Comparison of ENCODE assay signal across 18 mouse cellular contexts in genomic region chr4:148417559-148417958, GRCm38 (mm10). TPM values are rescaled to one million over a fixed set of nuclear protein-coding genes. Genes with fewer than 3 reads are reported as not detected.
DNase-seq lines count a peak whose midpoint lies in the region; ATAC-seq and TF ChIP-seq lines count a peak whose summit lies in the region.
"Had no signal": no experiment of that assay in that cellular context is flagged by ENCODE, and none has a peak within 500 bp of the region (broad histone marks: within the 10 kb centered on the region; RNA-seq: fewer than 3 reads in every experiment).

No protein-coding gene starts in this region.

- no peak overlapping the region for H3K4me3 ChIP-seq in liver, embryonic 11.5 days (ENCODE audit: low read depth, low read length)
- no peak overlapping the region for H3K4me3 ChIP-seq in liver, postnatal 0 days (ENCODE audit: low read depth, low read length)
- no peak overlapping the region for H3K4me3 ChIP-seq in liver, embryonic 14.5 days (ENCODE audit: insufficient read depth in 1 of 2, low read depth in 2 of 2, low read length in 2 of 2)
- no peak overlapping the region for H3K4me3 ChIP-seq in midbrain, embryonic 11.5 days (ENCODE audit: low read depth, low read length)
- H3K4me3 ChIP-seq in neural tube, embryonic 14.5 days (ENCODE audit: low read depth, low read length), result no peak overlapping the region
- H3K4me3 ChIP-seq: embryonic facial prominence, embryonic 13.5 days; heart, embryonic 12.5 days; kidney, embryonic 15.5 days; limb, embryonic 10.5 days; myocyte had no signal

- no peak for TF ChIP-seq EP300 in liver, postnatal 0 days (IDR thresholded peaks at IDR 0.05; ENCODE audit: low read depth)
- TF ChIP-seq EP300 in liver, embryonic 14.5 days (IDR thresholded peaks at IDR 0.05; ENCODE audit: low read depth), result no peak

- no peak overlapping the region; the same call in 1 of the 2 replicates for H3K4me2 ChIP-seq in liver, embryonic 11.5 days
- no peak overlapping the region for H3K4me2 ChIP-seq in liver, postnatal 0 days (ENCODE audit: low read depth, low read length)
- H3K4me2 ChIP-seq in liver, embryonic 14.5 days (ENCODE audit: low read depth), result peak overlapping the region; percentile 57
- H3K4me2 ChIP-seq in midbrain, embryonic 11.5 days, result no peak overlapping the region
- H3K4me2 ChIP-seq in neural tube, embryonic 14.5 days (ENCODE audit: low read depth, low read length), result no peak overlapping the region
- H3K4me2 ChIP-seq: embryonic facial prominence, embryonic 13.5 days; heart, embryonic 12.5 days; kidney, embryonic 15.5 days; lung, embryonic 14.5 days had no signal

- H3K9me3 ChIP-seq in liver, embryonic 11.5 days (ENCODE audit: control insufficient read depth, low read length), result no peaks in the 10 kb centered on the region
- no peaks in the 10 kb centered on the region for H3K9me3 ChIP-seq in liver, postnatal 0 days (ENCODE audit: low read length)
- H3K9me3 ChIP-seq in liver, embryonic 14.5 days (ENCODE audit: control insufficient read depth, low read length), result no peaks in the 10 kb centered on the region
- H3K9me3 ChIP-seq in midbrain, embryonic 11.5 days (ENCODE audit: control insufficient read depth, low read length), result no peaks in the 10 kb centered on the region
- H3K9me3 ChIP-seq in neural tube, embryonic 14.5 days (ENCODE audit: control insufficient read depth, low read length), result no peaks in the 10 kb centered on the region
- H3K9me3 ChIP-seq: embryonic facial prominence, embryonic 13.5 days; heart, embryonic 12.5 days; kidney, embryonic 15.5 days; limb, embryonic 10.5 days had no signal

- H3K36me3 ChIP-seq in liver, embryonic 11.5 days (ENCODE audit: control insufficient read depth, insufficient read depth, low read length), result no peaks in the 10 kb centered on the region
- no peaks in the 10 kb centered on the region for H3K36me3 ChIP-seq in liver, postnatal 0 days (replicated peaks; ENCODE audit: insufficient read depth, low read length)
- no peaks in the 10 kb centered on the region for H3K36me3 ChIP-seq in liver, embryonic 14.5 days (replicated peaks; ENCODE audit: control insufficient read depth, insufficient read depth, low read depth)
- no peaks in the 10 kb centered on the region for H3K36me3 ChIP-seq in midbrain, embryonic 11.5 days (ENCODE audit: control insufficient read depth, insufficient read depth, low read length)
- no peaks in the 10 kb centered on the region for H3K36me3 ChIP-seq in neural tube, embryonic 14.5 days (ENCODE audit: control insufficient read depth, insufficient read depth, low read length)
- H3K36me3 ChIP-seq: embryonic facial prominence, embryonic 13.5 days; heart, embryonic 12.5 days; kidney, embryonic 15.5 days; limb, embryonic 10.5 days had no signal

- 62% methylated on average over 6 of the region's 6 CpGs for WGBS in liver, embryonic 11.5 days
- 66% methylated on average over 6 of the region's 6 CpGs for WGBS in liver, postnatal 0 days (ENCODE audit: insufficient replicate concordance)
- 53% methylated on average over 6 of the region's 6 CpGs for WGBS in liver, embryonic 14.5 days (ENCODE audit: insufficient replicate concordance)
- WGBS in midbrain, embryonic 11.5 days, result 29% methylated on average over 6 of the region's 6 CpGs
- 22% methylated on average over 6 of the region's 6 CpGs for WGBS in neural tube, embryonic 14.5 days

- no peak for TF ChIP-seq CTCF in liver, postnatal 0 days (IDR thresholded peaks at IDR 0.05; ENCODE audit: low read depth)
- TF ChIP-seq CTCF in liver, embryonic 14.5 days (IDR thresholded peaks at IDR 0.05; ENCODE audit: low read depth), result no peak

- no peak for DNase-seq in liver, embryonic 11.5 days (ENCODE audit: low spot score)
- DNase-seq in liver, postnatal 0 days, result no peak
- no peak for DNase-seq in liver, embryonic 14.5 days (ENCODE audit: low read depth in 3 of 3, low spot score in 3 of 3)
- peak; percentile 89 for DNase-seq in midbrain, embryonic 11.5 days (ENCODE audit: low spot score, missing footprints)
- no peak for DNase-seq in spleen, adult 18-20 months
- DNase-seq in lung, postnatal 25 days (ENCODE audit: low spot score), result no peak
- DNase-seq: cerebellum, adult 9-11 months; lung, embryonic 14.5 days; right cerebral cortex, postnatal 14 days; thymus, postnatal 36 days had no signal

- no peak overlapping the region for H3K9ac ChIP-seq in liver, embryonic 11.5 days (ENCODE audit: low read depth, low read length)
- H3K9ac ChIP-seq in liver, postnatal 0 days (replicated peaks), result no peak overlapping the region
- no peak overlapping the region; the same call in 1 of the 2 replicates for H3K9ac ChIP-seq in liver, embryonic 14.5 days (replicated peaks)
- no peak overlapping the region for H3K9ac ChIP-seq in midbrain, embryonic 11.5 days (ENCODE audit: low read length)
- H3K9ac ChIP-seq in neural tube, embryonic 14.5 days (replicated peaks; ENCODE audit: low read depth, low read length), result no peak overlapping the region
- H3K9ac ChIP-seq: embryonic facial prominence, embryonic 13.5 days; heart, embryonic 12.5 days; kidney, embryonic 15.5 days; lung, embryonic 14.5 days had no signal

- H3K27ac ChIP-seq in liver, embryonic 11.5 days (ENCODE audit: low read depth, low read length), result no peak overlapping the region
- no peak overlapping the region for H3K27ac ChIP-seq in liver, postnatal 0 days (ENCODE audit: low read depth)
- H3K27ac ChIP-seq in liver, embryonic 14.5 days, result peak overlapping the region; percentile 32
- H3K27ac ChIP-seq in midbrain, embryonic 11.5 days (ENCODE audit: low read depth, low read length), result no peak overlapping the region
- H3K27ac ChIP-seq in neural tube, embryonic 14.5 days (ENCODE audit: low read depth, low read length), result peak overlapping the region; percentile 52
- H3K27ac ChIP-seq: embryonic facial prominence, embryonic 13.5 days; kidney, embryonic 15.5 days; limb, embryonic 10.5 days; stomach, postnatal 0 days had no signal

- peak; percentile 42; the same call in 1 of the 2 replicates for ATAC-seq in liver, embryonic 11.5 days (replicated peaks; ENCODE audit: low FRiP score)
- no peak for ATAC-seq in liver, postnatal 0 days
- peak; percentile 42; the same call in 1 of the 2 replicates for ATAC-seq in liver, embryonic 14.5 days (ENCODE audit: insufficient read depth)
- ATAC-seq in midbrain, embryonic 11.5 days (ENCODE audit: low FRiP score), result no peak
- ATAC-seq in neural tube, embryonic 14.5 days (ENCODE audit: low read depth), result no peak
- ATAC-seq: intestine, embryonic 16.5 days had no signal

- peaks cover 14% of the 10 kb centered on the region for H3K4me1 ChIP-seq in liver, embryonic 11.5 days (replicated peaks; ENCODE audit: control insufficient read depth, insufficient read depth, low read length)
- no peaks in the 10 kb centered on the region for H3K4me1 ChIP-seq in liver, postnatal 0 days (ENCODE audit: insufficient read depth)
- H3K4me1 ChIP-seq in liver, embryonic 14.5 days (replicated peaks; ENCODE audit: control insufficient read depth in 2 of 2, insufficient read depth in 2 of 2, low read length in 1 of 2), result peaks cover 17 to 21% of the 10 kb centered on the region in 2 experiments
- H3K4me1 ChIP-seq in midbrain, embryonic 11.5 days (ENCODE audit: control insufficient read depth, insufficient read depth, low read length), result peaks cover 22% of the 10 kb centered on the region
- peaks cover 16% of the 10 kb centered on the region for H3K4me1 ChIP-seq in neural tube, embryonic 14.5 days (ENCODE audit: control insufficient read depth, insufficient read depth, low read length)
- H3K4me1 ChIP-seq: heart, embryonic 12.5 days had no signal

- peaks cover 25% of the 10 kb centered on the region for H3K27me3 ChIP-seq in liver, embryonic 11.5 days (replicated peaks; ENCODE audit: control insufficient read depth, insufficient read depth, low read length)
- H3K27me3 ChIP-seq in liver, postnatal 0 days (ENCODE audit: insufficient read depth, low read length), result peaks cover 10% of the 10 kb centered on the region
- H3K27me3 ChIP-seq in liver, embryonic 14.5 days (ENCODE audit: control insufficient read depth, insufficient read depth, low read length), result peaks cover 13% of the 10 kb centered on the region
- H3K27me3 ChIP-seq in midbrain, embryonic 11.5 days (ENCODE audit: control insufficient read depth, insufficient read depth, low read length), result peaks cover 6% of the 10 kb centered on the region; the same call in 1 of the 2 replicates
- no peaks in the 10 kb centered on the region for H3K27me3 ChIP-seq in neural tube, embryonic 14.5 days (ENCODE audit: control insufficient read depth, insufficient read depth, low read length)

RNA-seq across cellular contexts. Expression of gene Ubiad1, which starts 27.0 kb away (rescaled TPM):
- polyA plus RNA-seq in liver, embryonic 11.5 days (2014; fragmentation: Nextera tagmentation; extraction: Ambion mirVana), result 21.5 and 23.1 TPM in 2 replicates
- 10.2 and 10.5 TPM in 2 replicates for polyA plus RNA-seq in liver, postnatal 0 days (2015; fragmentation: Nextera tagmentation; extraction: Ambion mirVana)
- polyA plus RNA-seq in liver, embryonic 14.5 days (2012; rRNA removed), result 6.0 and 6.4 TPM in 2 replicates
- 7.3 and 7.9 TPM in 2 replicates for polyA plus RNA-seq in liver, embryonic 14.5 days (2014; fragmentation: Nextera tagmentation; extraction: Ambion mirVana)
- polyA plus RNA-seq in midbrain, embryonic 11.5 days (2014; fragmentation: Nextera tagmentation; extraction: Ambion mirVana), result 15.5 and 15.8 TPM in 2 replicates
- 13.3 and 13.4 TPM in 2 replicates for polyA plus RNA-seq in neural tube, embryonic 14.5 days (2014; fragmentation: Nextera tagmentation; extraction: Ambion mirVana)

RNA-seq across cellular contexts. Expression of gene Mtor, which starts 30.9 kb away (rescaled TPM):
- polyA plus RNA-seq in liver, embryonic 11.5 days (2014; fragmentation: Nextera tagmentation; extraction: Ambion mirVana), result 20.4 and 22.9 TPM in 2 replicates
- polyA plus RNA-seq in liver, postnatal 0 days (2015; fragmentation: Nextera tagmentation; extraction: Ambion mirVana), result 12.3 and 13.0 TPM in 2 replicates
- polyA plus RNA-seq in liver, embryonic 14.5 days (2012; rRNA removed), result 6.0 and 6.1 TPM in 2 replicates
- 9.4 and 11.2 TPM in 2 replicates for polyA plus RNA-seq in liver, embryonic 14.5 days (2014; fragmentation: Nextera tagmentation; extraction: Ambion mirVana)
- polyA plus RNA-seq in midbrain, embryonic 11.5 days (2014; fragmentation: Nextera tagmentation; extraction: Ambion mirVana), result 30.5 and 30.9 TPM in 2 replicates
- 33.0 and 33.7 TPM in 2 replicates for polyA plus RNA-seq in neural tube, embryonic 14.5 days (2014; fragmentation: Nextera tagmentation; extraction: Ambion mirVana)

Comparison
In these comparisons a context has a peak if more than half of its experiments do, and no peak if none do; other contexts are left out.
1. ATAC-seq: peak in liver, embryonic 11.5 days (single experiment) and liver, embryonic 14.5 days (single experiment); none in liver, postnatal 0 days (single experiment), midbrain, embryonic 11.5 days (single experiment) and neural tube, embryonic 14.5 days (single experiment).
2. H3K27ac ChIP-seq: peak in liver, embryonic 14.5 days (single experiment) and neural tube, embryonic 14.5 days (single experiment); none in liver, embryonic 11.5 days (single experiment), liver, postnatal 0 days (single experiment) and midbrain, embryonic 11.5 days (single experiment).